Mouse (Mus musculus) megakaryocyte, adult 5-6 weeks (primary cell): ENCODE data around the gene Prmt2. TPM values are rescaled to one million over a fixed set of nuclear protein-coding genes. Genes with fewer than 3 reads are reported as not detected.

Experiments
- ATAC-seq: 2 replicates; pipeline ENCODE4 v1.8.0; 2016; ENCODE audit warnings: mild to moderate bottlenecking, inconsistent platforms; ENCODE audit not compliant: poor library complexity, severe bottlenecking
- total RNA-seq, 2 experiments: library from RNA; stranded (forward) in 1 of 2; stranded (reverse) in 1 of 2; fragments of 153-499, 151-499 nt in 1 of 2; fragments of 221-1000, 200-1000 nt in 1 of 2; gene quantifications; 2 replicates each; pipeline versions ENCODE4 v1.2.3 to v1.2.4; 2015 to 2017

The Prmt2 gene
- total RNA-seq, 2 experiments from 2014 or later: 1.7 to 2.0 TPM

- 0 out of 2 replicates have a peak, but pooled peaks have one; percentile 27 for ATAC-seq
These were observed 11.7 kb downstream of the Prmt2 start for GRCm38 (mm10) chr10:76225944-76226343.

- no peak for ATAC-seq
These were observed 19.4 kb downstream of the Prmt2 start for GRCm38 (mm10) chr10:76218240-76218639.

GRCm38 (mm10) chr10:76217056-76217455 lies 20.6 kb downstream of the Prmt2 start:
- ATAC-seq: no peak

GRCm38 (mm10) chr10:76214161-76214560 lies 23.5 kb downstream of the Prmt2 start:
- ATAC-seq: no peak

- no peak for ATAC-seq
These were observed 25.5 kb downstream of the Prmt2 start for GRCm38 (mm10) chr10:76212121-76212520.

GRCm38 (mm10) chr10:76210806-76211205 lies 26.9 kb downstream of the Prmt2 start:
- no peak for ATAC-seq

- no peak for ATAC-seq
These were observed 28.4 kb downstream of the Prmt2 start for GRCm38 (mm10) chr10:76209241-76209640.

- no peak for ATAC-seq
These were observed 30.3 kb downstream of the Prmt2 start for GRCm38 (mm10) chr10:76207262-76207796.

- no peak for ATAC-seq
These were observed 33.8 kb downstream of the Prmt2 start for GRCm38 (mm10) chr10:76203798-76204283.

- no peak for ATAC-seq
These were observed 35.7 kb downstream of the Prmt2 start for GRCm38 (mm10) chr10:76201978-76202377.

GRCm38 (mm10) chr10:76201416-76201815 lies 36.2 kb downstream of the Prmt2 start:
- ATAC-seq: no peak

GRCm38 (mm10) chr10:76188010-76188409 lies 49.7 kb downstream of the Prmt2 start:
- no peak for ATAC-seq

GRCm38 (mm10) chr10:76185216-76185615 lies 52.4 kb downstream of the Prmt2 start:
- no peak for ATAC-seq

GRCm38 (mm10) chr10:76174899-76175298 lies 62.8 kb downstream of the Prmt2 start:
- ATAC-seq: no peak

GRCm38 (mm10) chr10:76158009-76158408 lies 79.7 kb downstream of the Prmt2 start:
- no peak for ATAC-seq

GRCm38 (mm10) chr10:76157528-76157927 lies 80.1 kb downstream of the Prmt2 start:
- ATAC-seq: no peak

Other genes starting within 250 kb of the Prmt2 start
- gene Zfp280b, start 205.2 kb downstream of the Prmt2 start, total RNA-seq (2015): 4.5 and 5.9 TPM in 2 replicates
- gene Zfp280b, start 205.2 kb downstream of the Prmt2 start, total RNA-seq (2017): 3.0 and 8.9 TPM in 2 replicates
- not detected in 2 replicates for gene Slc5a4b, start 126.9 kb downstream of the Prmt2 start, total RNA-seq (2015)
- gene Slc5a4b, start 126.9 kb downstream of the Prmt2 start, total RNA-seq (2017): not detected in 2 replicates
- not detected in 2 replicates for gene Slc5a4a, start 90.4 kb downstream of the Prmt2 start, total RNA-seq (2015)
- not detected in 2 replicates for gene Slc5a4a, start 90.4 kb downstream of the Prmt2 start, total RNA-seq (2017)
- 0.14 and 0.47 TPM in 2 replicates for gene S100b, start 16.0 kb upstream of the Prmt2 start, total RNA-seq (2015)
- 0.11 TPM in 1 of 2 replicates, not detected in the other for gene S100b, start 16.0 kb upstream of the Prmt2 start, total RNA-seq (2017)
- gene Dip2a, start 107.4 kb upstream of the Prmt2 start, total RNA-seq (2015): 3.6 and 4.3 TPM in 2 replicates
- gene Dip2a, start 107.4 kb upstream of the Prmt2 start, total RNA-seq (2017): 5.1 and 5.3 TPM in 2 replicates
- not detected in 2 replicates for gene AC141477.1, start 202.6 kb upstream of the Prmt2 start, total RNA-seq (2015)
- gene AC141477.1, start 202.6 kb upstream of the Prmt2 start, total RNA-seq (2017): 10.4 TPM in 1 of 2 replicates, not detected in the other
- gene Pcnt, start 204.9 kb upstream of the Prmt2 start, total RNA-seq (2015): 24.2 and 27.3 TPM in 2 replicates
- 44.1 and 53.4 TPM in 2 replicates for gene Pcnt, start 204.9 kb upstream of the Prmt2 start, total RNA-seq (2017)
- not detected in 2 replicates for gene 2610028H24Rik, start 211.2 kb upstream of the Prmt2 start, total RNA-seq (2015)
- gene 2610028H24Rik, start 211.2 kb upstream of the Prmt2 start, total RNA-seq (2017): not detected in 2 replicates
- 41.9 and 51.0 TPM in 2 replicates for gene Mcm3ap, start 231.1 kb upstream of the Prmt2 start, total RNA-seq (2015)
- 51.5 and 56.8 TPM in 2 replicates for gene Mcm3ap, start 231.1 kb upstream of the Prmt2 start, total RNA-seq (2017)
- gene Ybey, start 231.2 kb upstream of the Prmt2 start, total RNA-seq (2015): 0.96 and 1.6 TPM in 2 replicates
- 3.6 and 4.2 TPM in 2 replicates for gene Ybey, start 231.2 kb upstream of the Prmt2 start, total RNA-seq (2017)